26 mouse cellular contexts compared by ENCODE assay signal in the genomic region with DNA sequence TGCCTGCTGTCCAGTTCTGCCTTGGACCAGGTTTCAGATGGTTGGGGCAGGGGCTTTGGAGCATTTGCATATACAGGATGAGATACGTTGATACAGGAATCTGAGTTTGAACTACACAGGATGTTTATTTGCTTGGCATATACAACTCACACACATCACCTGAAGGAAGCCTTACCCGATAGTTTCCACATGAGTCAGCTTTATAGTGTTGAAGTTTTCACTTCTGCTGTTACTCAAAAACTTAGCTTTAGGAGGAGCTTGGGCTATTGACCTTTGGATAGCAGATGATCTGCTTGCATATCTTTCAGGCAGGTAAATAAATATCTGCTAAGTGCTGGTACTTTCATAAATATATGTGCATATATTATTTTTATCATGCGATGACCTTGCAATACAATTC. TPM values are rescaled to one million over a fixed set of nuclear protein-coding genes. Genes with fewer than 3 reads are reported as not detected.
"Had no signal": no experiment of that assay in that cellular context is flagged by ENCODE, and none has a peak within 500 bp of the region (broad histone marks: within the 10 kb centered on the region; RNA-seq: fewer than 3 reads in every experiment).

No protein-coding gene starts in this region.

- H3K9me3 ChIP-seq: embryonic facial prominence, embryonic 10.5 days; embryonic facial prominence, embryonic 12.5 days; embryonic facial prominence, embryonic 13.5 days; embryonic facial prominence, embryonic 15.5 days; forebrain, embryonic 10.5 days; forebrain, embryonic 12.5 days; forebrain, embryonic 13.5 days; forebrain, embryonic 15.5 days had no signal

- H3K27ac ChIP-seq: embryonic facial prominence, embryonic 10.5 days; embryonic facial prominence, embryonic 12.5 days; embryonic facial prominence, embryonic 13.5 days; embryonic facial prominence, embryonic 15.5 days; forebrain, embryonic 10.5 days; forebrain, embryonic 12.5 days; forebrain, embryonic 13.5 days; forebrain, embryonic 15.5 days; gastrocnemius, adult 2 months; heart, adult 2 months had no signal

- H3K9ac ChIP-seq: embryonic facial prominence, embryonic 12.5 days; embryonic facial prominence, embryonic 13.5 days; embryonic facial prominence, embryonic 15.5 days; forebrain, embryonic 12.5 days; forebrain, embryonic 13.5 days; forebrain, embryonic 15.5 days; forebrain, postnatal 0 days had no signal

- H3K4me3 ChIP-seq: embryonic facial prominence, embryonic 10.5 days; embryonic facial prominence, embryonic 12.5 days; embryonic facial prominence, embryonic 13.5 days; embryonic facial prominence, embryonic 15.5 days; erythroblast, embryonic 14.5 days; forebrain, embryonic 10.5 days; forebrain, embryonic 12.5 days; forebrain, embryonic 13.5 days; forebrain, embryonic 15.5 days; gastrocnemius, adult 2 months; heart, adult 2 months had no signal

- DNase-seq: cerebellum, adult 9-10 months; cerebellum, adult 9-11 months; cerebellum, postnatal 10 days; cerebellum, postnatal 14 days; cerebellum, postnatal 25 days; cerebellum, postnatal 36 days; embryo, embryonic 11 days; forebrain, postnatal 0 days; gastrocnemius, adult 2 months; gastrocnemius, postnatal 10 days; gastrocnemius, postnatal 14 days; gastrocnemius, postnatal 25 days; gastrocnemius, postnatal 36 days; heart, adult 11 months; heart, adult 18-20 months; heart, adult 2 months had no signal

- H3K36me3 ChIP-seq: embryonic facial prominence, embryonic 10.5 days; embryonic facial prominence, embryonic 12.5 days; embryonic facial prominence, embryonic 13.5 days; embryonic facial prominence, embryonic 15.5 days; forebrain, embryonic 10.5 days; forebrain, embryonic 12.5 days; forebrain, embryonic 15.5 days had no signal

- H3K27me3 ChIP-seq: embryonic facial prominence, embryonic 12.5 days; embryonic facial prominence, embryonic 13.5 days; embryonic facial prominence, embryonic 15.5 days; forebrain, embryonic 12.5 days; forebrain, embryonic 13.5 days had no signal

- H3K4me2 ChIP-seq: embryonic facial prominence, embryonic 12.5 days; embryonic facial prominence, embryonic 13.5 days; embryonic facial prominence, embryonic 15.5 days; forebrain, embryonic 12.5 days; forebrain, embryonic 13.5 days; forebrain, embryonic 15.5 days had no signal

RNA-seq across cellular contexts. Expression of a gene that starts 28.6 kb away (rescaled TPM):
- total RNA-seq: granulocyte monocyte progenitor cell, adult 5-6 weeks had no signal
- polyA plus RNA-seq: erythroblast, embryonic 14.5 days had no signal
